Comparison of ENCODE assay signal across 8 mouse cellular contexts in genomic region chr6:52713104-52713896, GRCm38 (mm10). TPM values are rescaled to one million over a fixed set of nuclear protein-coding genes. Genes with fewer than 3 reads are reported as not detected.
DNase-seq lines count a peak whose midpoint lies in the region; ATAC-seq and TF ChIP-seq lines count a peak whose summit lies in the region.

Gene Tax1bp1, plus strand, starts transcription at chr6:52713729.

- no peaks in the 10 kb centered on the region for H3K36me3 ChIP-seq in forebrain, embryonic 13.5 days (ENCODE audit: poor library complexity, severe bottlenecking)
- no peaks in the 10 kb centered on the region for H3K36me3 ChIP-seq in heart, postnatal 0 days (replicated peaks; ENCODE audit: control insufficient read depth, insufficient read depth, low read length)
- no peaks in the 10 kb centered on the region for H3K36me3 ChIP-seq in liver, embryonic 14.5 days (replicated peaks; ENCODE audit: control insufficient read depth, insufficient read depth, low read depth)
- no peaks in the 10 kb centered on the region for H3K36me3 ChIP-seq in stomach, embryonic 16.5 days (ENCODE audit: control insufficient read depth, insufficient read depth, low read length)

- peak; percentile 99 for ATAC-seq in cerebellum, adult (ENCODE audit: insufficient number of reproducible peaks, low FRiP score, low TSS enrichment)
- peak; percentile 99 for ATAC-seq in forebrain, embryonic 13.5 days
- ATAC-seq in heart, postnatal 0 days (ENCODE audit: insufficient read depth, low read depth) = peak; percentile 98
- peak; percentile 97 for ATAC-seq in liver, embryonic 14.5 days (ENCODE audit: insufficient read depth)
- peak; percentile 98 for ATAC-seq in stomach, embryonic 16.5 days (ENCODE audit: insufficient read depth, low FRiP score)

- peak within 1 kb of the TSS; percentile 73 for H3K4me2 ChIP-seq in forebrain, embryonic 13.5 days
- peak within 1 kb of the TSS; percentile 72 for H3K4me2 ChIP-seq in heart, postnatal 0 days (ENCODE audit: low read depth, low read length)
- H3K4me2 ChIP-seq in liver, embryonic 14.5 days (ENCODE audit: low read depth) = peak within 1 kb of the TSS; percentile 77
- H3K4me2 ChIP-seq in stomach, embryonic 16.5 days (ENCODE audit: low read depth, low read length) = peak within 1 kb of the TSS; percentile 70

- no peak for TF ChIP-seq CTCF in heart, postnatal 0 days (IDR thresholded peaks at IDR 0.05; ENCODE audit: low read depth)
- no peak for TF ChIP-seq CTCF in liver, embryonic 14.5 days (IDR thresholded peaks at IDR 0.05; ENCODE audit: low read depth)

- H3K9me3 ChIP-seq in forebrain, embryonic 13.5 days (replicated peaks) = no peaks in the 10 kb centered on the region
- no peaks in the 10 kb centered on the region for H3K9me3 ChIP-seq in heart, postnatal 0 days (replicated peaks; ENCODE audit: control insufficient read depth, low read length)
- no peaks in the 10 kb centered on the region for H3K9me3 ChIP-seq in liver, embryonic 14.5 days (ENCODE audit: control insufficient read depth, low read length)
- H3K9me3 ChIP-seq in stomach, embryonic 16.5 days (replicated peaks; ENCODE audit: control insufficient read depth, low read length) = no peaks in the 10 kb centered on the region

- peak; percentile 92 for DNase-seq in ES-CJ7 (ENCODE audit: low read depth, low spot score)
- peak; percentile 94 for DNase-seq in heart, postnatal 0 days (ENCODE audit: low spot score)
- peak; percentile 94 to 96 for DNase-seq in kidney, postnatal 36 days
- peak; percentile 87 to 90 (median 88) for DNase-seq in liver, embryonic 14.5 days (ENCODE audit: low read depth in 3 of 3, low spot score in 3 of 3)
- DNase-seq in neural tube, embryonic 10.5 days (ENCODE audit: extremely low spot score, low spot score) = peak; percentile 96

- peaks cover 9% of the 10 kb centered on the region for H3K4me1 ChIP-seq in forebrain, embryonic 13.5 days
- H3K4me1 ChIP-seq in heart, postnatal 0 days (ENCODE audit: control insufficient read depth, insufficient read depth) = peaks cover 7% of the 10 kb centered on the region
- H3K4me1 ChIP-seq in liver, embryonic 14.5 days (replicated peaks; ENCODE audit: control insufficient read depth in 2 of 2, insufficient read depth in 2 of 2, low read length in 1 of 2) = peaks cover 10 to 17% of the 10 kb centered on the region in 2 experiments
- peaks cover 3% of the 10 kb centered on the region; the same call in 1 of the 2 replicates for H3K4me1 ChIP-seq in stomach, embryonic 16.5 days (ENCODE audit: control insufficient read depth, insufficient read depth, low read length)

- H3K27ac ChIP-seq in forebrain, embryonic 13.5 days = peak within 1 kb of the TSS; percentile 83
- peak within 1 kb of the TSS; percentile 96 for H3K27ac ChIP-seq in heart, postnatal 0 days (ENCODE audit: low read depth)
- peak within 1 kb of the TSS; percentile 95 for H3K27ac ChIP-seq in liver, embryonic 14.5 days
- peak within 1 kb of the TSS; percentile 96 for H3K27ac ChIP-seq in stomach, embryonic 16.5 days (ENCODE audit: low read length)

- H3K27me3 ChIP-seq in forebrain, embryonic 13.5 days = no peaks in the 10 kb centered on the region
- no peaks in the 10 kb centered on the region for H3K27me3 ChIP-seq in heart, postnatal 0 days (ENCODE audit: control insufficient read depth, insufficient read depth, low read length)
- H3K27me3 ChIP-seq in liver, embryonic 14.5 days (ENCODE audit: control insufficient read depth, insufficient read depth, low read length) = no peaks in the 10 kb centered on the region
- H3K27me3 ChIP-seq in stomach, embryonic 16.5 days (ENCODE audit: control insufficient read depth, insufficient read depth, low read length) = no peaks in the 10 kb centered on the region

- peak within 1 kb of the TSS; percentile 96 for H3K4me3 ChIP-seq in forebrain, embryonic 13.5 days
- H3K4me3 ChIP-seq in heart, postnatal 0 days (ENCODE audit: low read depth, low read length) = peak within 1 kb of the TSS; percentile 78
- H3K4me3 ChIP-seq in liver, embryonic 14.5 days (ENCODE audit: insufficient read depth in 1 of 2, low read depth in 2 of 2, low read length in 2 of 2) = peak within 1 kb of the TSS; percentile 97 to 99
- H3K4me3 ChIP-seq in stomach, embryonic 16.5 days (replicated peaks; ENCODE audit: low read length) = peak within 1 kb of the TSS; percentile 99

- H3K9ac ChIP-seq in forebrain, embryonic 13.5 days = peak within 1 kb of the TSS; percentile 91
- H3K9ac ChIP-seq in heart, postnatal 0 days (replicated peaks; ENCODE audit: low read depth, low read length) = peak within 1 kb of the TSS; percentile 93
- peak within 1 kb of the TSS; percentile 98 for H3K9ac ChIP-seq in liver, embryonic 14.5 days (replicated peaks)
- H3K9ac ChIP-seq in stomach, embryonic 16.5 days (ENCODE audit: low read length) = peak within 1 kb of the TSS; percentile 95

- TF ChIP-seq EP300 in heart, postnatal 0 days (IDR thresholded peaks at IDR 0.05; ENCODE audit: low read depth) = no peak
- no peak for TF ChIP-seq EP300 in liver, embryonic 14.5 days (IDR thresholded peaks at IDR 0.05; ENCODE audit: low read depth)

- WGBS in forebrain, embryonic 13.5 days = 4% methylated on average over 38 of the region's 38 CpGs
- WGBS in heart, postnatal 0 days = 3% methylated on average over 38 of the region's 38 CpGs
- WGBS in liver, embryonic 14.5 days (ENCODE audit: insufficient replicate concordance) = under 1% methylated on average over 38 of the region's 38 CpGs
- 3% methylated on average over 38 of the region's 38 CpGs for WGBS in stomach, embryonic 16.5 days

RNA-seq across cellular contexts. Expression of gene Tax1bp1, which starts in this region (rescaled TPM):
- 160 and 170 TPM in 2 replicates for polyA plus RNA-seq in forebrain, embryonic 13.5 days (2015; fragmentation: Nextera tagmentation; extraction: Ambion mirVana)
- 44.9 and 73.9 TPM in 2 replicates for total RNA-seq in heart, postnatal 0 days (2014; rRNA removed; ENCODE audit: low replicate concordance)
- polyA plus RNA-seq in heart, postnatal 0 days (2015; fragmentation: Nextera tagmentation; extraction: Ambion mirVana) = 126 and 128 TPM in 2 replicates
- 18.0 and 32.3 TPM in 2 replicates for polyA plus RNA-seq in liver, embryonic 14.5 days (2012; rRNA removed)
- 98.9 and 102 TPM in 2 replicates for polyA plus RNA-seq in liver, embryonic 14.5 days (2014; fragmentation: Nextera tagmentation; extraction: Ambion mirVana)
- polyA plus RNA-seq in stomach, embryonic 16.5 days (2015; fragmentation: Nextera tagmentation; extraction: Ambion mirVana) = 113 and 121 TPM in 2 replicates

Comparison
In these comparisons a context has a peak if more than half of its experiments do, and no peak if none do; other contexts are left out.
1. Peak in every context shown above with its lines: DNase-seq, ATAC-seq, H3K4me3 ChIP-seq and H3K27ac ChIP-seq.